Mouse (Mus musculus): ENCODE results near the gene Rhox11.
"Not testable (repeated sequence)": the region's sequence is repeated elsewhere in the genome, so short reads cannot be mapped to it uniquely, and the experiment has no call there.

Gene Rhox11

DNA sequence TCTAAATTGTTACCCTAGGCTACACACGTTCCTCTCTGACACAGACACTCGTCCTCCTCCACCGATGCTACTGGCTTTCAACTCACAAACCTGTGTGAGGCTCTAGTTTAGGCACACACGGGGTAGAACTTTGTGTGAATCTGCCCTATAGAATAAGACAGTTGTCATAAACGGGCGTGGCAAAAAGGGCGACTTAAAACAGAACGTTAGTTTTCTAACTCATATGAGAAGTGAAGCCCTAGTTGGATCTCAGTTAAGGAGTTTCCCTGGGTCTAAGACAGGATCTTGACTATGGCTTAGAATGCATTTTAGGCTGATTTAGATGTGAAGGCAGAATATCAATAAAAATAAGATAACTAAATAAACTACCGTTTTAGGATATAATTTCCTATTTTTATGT, at the start of gene Rhox11:
Rhox11 (minus strand) TSS at position 101 of the 400 bp plus-strand sequence.
- no peak for DNase-seq

DNA sequence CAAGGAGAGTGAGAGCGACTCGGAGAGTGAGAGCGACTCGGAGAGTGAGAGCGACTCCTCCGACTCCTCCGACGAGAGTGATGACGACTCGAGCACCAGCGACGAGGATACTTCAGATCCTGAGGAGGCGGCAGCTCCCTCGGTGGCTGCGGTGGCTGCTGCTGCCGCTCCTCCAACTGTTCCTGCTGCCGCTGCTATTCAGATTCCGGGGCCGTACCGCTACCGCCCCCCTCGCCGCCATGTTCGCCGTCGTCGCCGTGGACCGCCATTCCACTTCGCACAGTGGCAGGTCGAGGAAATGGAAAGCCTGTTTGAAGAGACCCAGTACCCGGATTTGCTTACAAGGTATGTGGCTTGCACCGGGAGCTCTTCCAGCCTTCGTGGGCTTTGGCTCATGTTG, 36.5 kb upstream of the Rhox11 start:
- DNase-seq, result no peak

DNA sequence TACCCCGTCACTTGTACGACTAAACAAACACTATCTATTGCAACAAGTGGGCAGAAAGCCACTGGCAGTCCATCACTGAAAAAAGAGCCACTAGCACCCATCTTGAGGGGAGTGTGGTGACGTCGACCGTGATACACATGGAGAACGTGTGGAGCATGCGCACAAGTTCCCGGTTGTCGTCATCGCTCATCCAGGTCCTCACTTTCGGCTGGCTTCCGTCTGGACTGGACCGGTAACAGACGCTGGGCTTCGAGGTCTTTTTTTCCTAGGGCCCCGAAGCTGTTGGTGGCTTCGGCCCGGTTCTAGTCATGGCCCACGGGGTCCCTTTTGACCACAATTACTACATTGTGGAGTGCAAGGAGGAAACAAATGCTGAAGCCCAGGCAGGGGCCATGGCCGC, 36.0 kb upstream of the Rhox11 start, which contains the start of gene Rhox13:
Rhox13 (plus strand) TSS at position 238 of the 400 bp plus-strand sequence.
- DNase-seq, result no peak

DNA sequence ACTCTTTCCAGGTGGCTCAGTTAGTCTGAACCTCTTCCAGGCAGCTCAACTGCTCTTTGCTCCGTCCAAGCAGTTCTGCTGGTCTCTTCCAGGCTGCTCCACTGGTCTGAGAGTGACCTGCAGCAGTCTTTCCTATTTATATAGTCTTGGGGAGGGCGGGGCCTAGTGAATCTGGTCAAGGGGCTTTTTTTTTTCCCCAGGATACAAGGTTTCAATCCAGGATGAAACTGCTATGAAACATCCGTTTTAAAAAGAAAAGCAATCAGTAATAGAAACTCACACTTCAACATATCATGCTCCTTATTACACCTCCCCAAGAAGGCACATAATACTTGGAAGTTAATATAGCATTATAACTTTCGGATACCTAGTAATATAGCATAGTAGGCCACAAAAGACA, 25.9 kb upstream of the Rhox11 start, which contains the start of gene Rhox12:
Rhox12 (minus strand) TSS at position 101 of the 400 bp plus-strand sequence.
- DNase-seq, result no peak

DNA sequence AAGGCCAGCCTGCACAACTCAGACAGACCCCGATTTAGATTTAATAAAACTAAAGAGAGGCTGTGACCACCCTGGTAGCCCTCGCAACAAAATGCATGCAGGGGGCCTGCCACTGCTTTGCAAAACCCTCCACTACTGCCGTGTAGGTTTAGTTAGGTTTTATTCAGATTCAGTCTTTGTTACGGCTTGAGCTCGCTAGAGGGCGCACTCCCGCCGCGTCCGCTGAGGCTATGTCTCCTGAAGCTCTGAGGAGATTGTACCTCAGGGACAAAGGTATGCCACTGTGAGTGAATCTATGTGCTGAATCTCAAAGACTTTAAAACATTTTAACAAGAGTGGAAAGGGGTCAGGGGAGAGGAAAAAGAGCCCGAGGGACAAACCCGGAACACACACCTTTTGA, 715 bp downstream of the Rhox11 start:
- peak; percentile 51 for DNase-seq

DNA sequence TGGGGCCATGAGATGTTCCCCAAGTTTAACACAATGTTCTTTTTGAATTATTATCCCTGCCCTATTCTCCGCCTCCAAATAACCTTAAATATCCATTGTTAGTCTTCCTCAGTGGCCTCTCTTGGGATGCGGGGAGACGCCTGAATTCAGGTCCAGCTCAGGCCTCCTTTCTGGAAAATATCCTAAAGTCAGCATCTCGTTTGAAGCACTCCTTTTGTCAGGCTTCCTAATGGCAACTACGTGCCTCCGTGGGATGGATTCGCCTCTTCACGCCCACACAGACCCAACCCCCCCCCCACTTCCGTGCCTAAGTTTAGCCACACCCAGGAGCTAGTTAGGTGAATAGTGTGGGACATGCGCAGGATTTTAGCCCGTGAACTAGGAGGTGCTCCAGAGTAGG, 18.8 kb downstream of the Rhox11 start, which contains the start of gene Rhox10:
Rhox10 (plus strand) TSS at position 301 of the 400 bp plus-strand sequence.
- DNase-seq, result no peak

DNA sequence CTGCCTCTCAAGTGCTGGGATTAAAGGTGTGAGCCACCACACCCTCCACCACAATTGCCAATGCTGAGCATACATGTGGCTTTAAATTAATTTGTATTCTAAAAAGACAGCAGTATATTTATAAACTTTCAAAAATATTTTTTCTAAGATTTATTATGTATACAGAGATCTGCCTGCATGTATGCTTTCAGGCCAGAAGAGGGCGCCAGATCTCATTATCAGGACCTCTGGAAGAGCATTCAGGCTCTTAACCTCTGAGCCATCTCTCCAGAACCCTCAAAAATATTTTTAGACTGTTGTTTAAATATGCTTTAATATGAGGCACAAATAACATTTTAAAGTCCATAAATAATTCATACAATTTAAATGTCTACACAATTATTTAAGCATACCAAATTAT, 23.4 kb downstream of the Rhox11 start:
- DNase-seq, result no peak

DNA sequence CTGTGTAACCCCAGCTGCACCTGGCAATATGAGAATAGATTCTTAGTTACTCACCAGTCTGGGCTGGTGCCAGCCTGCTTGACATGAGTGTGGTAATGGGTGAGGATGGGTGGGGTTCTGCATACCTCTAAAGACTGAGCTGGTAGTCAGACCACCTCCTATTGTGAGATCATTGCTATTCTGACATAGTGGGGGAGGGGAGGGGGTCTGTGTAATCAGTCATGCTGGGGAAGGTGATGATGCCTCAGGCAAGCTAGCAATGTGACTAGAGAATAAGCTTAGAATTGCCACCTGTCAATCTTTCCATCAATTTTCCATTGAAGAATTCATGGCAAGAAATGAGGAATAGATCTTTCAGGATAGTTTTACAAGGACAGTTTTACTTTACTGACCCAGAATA, 41.9 kb downstream of the Rhox11 start, which contains the start of gene Btg1-ps2:
Btg1-ps2 (minus strand) TSS at position 101 of the 400 bp plus-strand sequence.
- DNase-seq, result not testable (repeated sequence)

DNA sequence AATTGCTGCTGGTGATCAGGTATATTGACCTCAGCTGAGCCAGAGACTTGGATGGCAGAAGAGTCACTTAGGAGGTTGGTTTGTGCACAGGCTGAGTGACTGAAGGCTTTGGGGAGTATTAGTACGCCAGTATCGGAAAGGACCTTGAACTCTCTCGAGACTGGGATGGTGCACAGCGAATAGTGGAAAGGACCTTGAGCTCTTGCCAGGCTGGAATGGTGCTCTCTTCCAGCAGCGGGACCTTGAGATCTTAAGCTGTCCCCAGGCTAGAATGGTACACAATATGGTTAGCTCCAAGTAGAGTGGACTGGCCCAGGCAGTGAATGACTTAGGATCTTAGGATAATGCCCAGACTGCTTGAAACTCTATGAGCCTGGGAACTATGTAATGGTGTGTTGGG, 45.3 kb downstream of the Rhox11 start:
- DNase-seq, result no peak

DNA sequence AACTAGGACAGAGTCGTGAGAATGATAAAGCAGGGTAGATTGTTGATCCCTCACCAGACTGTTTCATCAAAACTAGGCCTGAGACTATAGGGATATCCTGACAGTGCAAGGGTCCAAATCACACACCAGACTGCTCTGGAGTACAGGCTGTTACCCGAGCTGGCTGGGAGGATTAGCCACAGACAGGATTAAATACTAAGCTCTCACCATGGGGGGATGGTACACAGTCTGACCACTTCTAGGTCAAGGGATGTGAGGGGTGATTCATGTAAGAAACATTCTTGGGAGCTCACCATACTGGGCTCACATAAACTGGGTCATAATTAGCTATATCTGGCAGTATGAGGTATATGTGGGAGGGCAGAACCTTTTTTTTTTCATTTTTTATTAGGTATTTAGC, 51.1 kb downstream of the Rhox11 start:
- no peak for DNase-seq

Measured in kidney, adult 18-20 months (tissue).